Mouse (Mus musculus): Measurements from ENCODE around the gene Ap1b1.
"Not testable (repeated sequence)": the region's sequence is repeated elsewhere in the genome, so short reads cannot be mapped to it uniquely, and the experiment has no call there.

Gene Ap1b1

GRCm38 (mm10) chr11:5068126-5068971 lies 81.7 kb downstream of the Ap1b1 start:
- Histone ChIP-seq H3K36me3 (ENCODE audit: control insufficient read depth, insufficient read depth, low read length, poor library complexity, severe bottlenecking) (peaks cover 26% of the 10 kb centered on the region), H3K27me3 (ENCODE audit: control insufficient read depth, insufficient read depth, low read length, poor library complexity, severe bottlenecking) (no peaks in the 10 kb centered on the region)
- no peak for DNase-seq (ENCODE audit: low read depth, low spot score)

- Histone ChIP-seq H3K27me3 (ENCODE audit: control insufficient read depth, insufficient read depth, low read length, poor library complexity, severe bottlenecking) (no peaks in the 10 kb centered on the region; the same call in 1 of the 2 replicates), H3K36me3 (ENCODE audit: control insufficient read depth, insufficient read depth, low read length, poor library complexity, severe bottlenecking) (peaks cover 33% of the 10 kb centered on the region)
- DNase-seq (ENCODE audit: low read depth, low spot score), result peak; percentile 54
Measured at GRCm38 (mm10) chr11:5074882-5075281, 88.3 kb downstream of the Ap1b1 start.

GRCm38 (mm10) chr11:5075760-5076159 lies 89.1 kb downstream of the Ap1b1 start:
- no peak for DNase-seq (ENCODE audit: low read depth, low spot score)
- Histone ChIP-seq H3K27me3 (ENCODE audit: control insufficient read depth, insufficient read depth, low read length, poor library complexity, severe bottlenecking) (no peaks in the 10 kb centered on the region; the same call in 1 of the 2 replicates), H3K36me3 (ENCODE audit: control insufficient read depth, insufficient read depth, low read length, poor library complexity, severe bottlenecking) (peaks cover 31% of the 10 kb centered on the region)

GRCm38 (mm10) chr11:5076843-5077242 lies 90.2 kb downstream of the Ap1b1 start:
- H3K36me3 ChIP-seq (ENCODE audit: control insufficient read depth, insufficient read depth, low read length, poor library complexity, severe bottlenecking), result peaks cover 29% of the 10 kb centered on the region
- not testable (repeated sequence) for H3K27me3 ChIP-seq (ENCODE audit: control insufficient read depth, insufficient read depth, low read length, poor library complexity, severe bottlenecking); DNase-seq (ENCODE audit: low read depth, low spot score)

- no peak for DNase-seq (ENCODE audit: low read depth, low spot score)
- no peaks in the 10 kb centered on the region for H3K27me3 ChIP-seq (ENCODE audit: control insufficient read depth, insufficient read depth, low read length, poor library complexity, severe bottlenecking)
- H3K36me3 ChIP-seq (ENCODE audit: control insufficient read depth, insufficient read depth, low read length, poor library complexity, severe bottlenecking), result peaks cover 33% of the 10 kb centered on the region
Measured at GRCm38 (mm10) chr11:5089147-5089546, 102.5 kb downstream of the Ap1b1 start.

- DNase-seq (ENCODE audit: low read depth, low spot score), result peak; percentile 47
- Histone ChIP-seq H3K27me3 (ENCODE audit: control insufficient read depth, insufficient read depth, low read length, poor library complexity, severe bottlenecking) (no peaks in the 10 kb centered on the region), H3K36me3 (ENCODE audit: control insufficient read depth, insufficient read depth, low read length, poor library complexity, severe bottlenecking) (peaks cover 24% of the 10 kb centered on the region)
Measured at GRCm38 (mm10) chr11:5091706-5092105, 105.1 kb downstream of the Ap1b1 start.

All from splenic B cell, adult 2 months (primary cell).